20 mouse cellular contexts compared by ENCODE assay signal in the genomic region with DNA sequence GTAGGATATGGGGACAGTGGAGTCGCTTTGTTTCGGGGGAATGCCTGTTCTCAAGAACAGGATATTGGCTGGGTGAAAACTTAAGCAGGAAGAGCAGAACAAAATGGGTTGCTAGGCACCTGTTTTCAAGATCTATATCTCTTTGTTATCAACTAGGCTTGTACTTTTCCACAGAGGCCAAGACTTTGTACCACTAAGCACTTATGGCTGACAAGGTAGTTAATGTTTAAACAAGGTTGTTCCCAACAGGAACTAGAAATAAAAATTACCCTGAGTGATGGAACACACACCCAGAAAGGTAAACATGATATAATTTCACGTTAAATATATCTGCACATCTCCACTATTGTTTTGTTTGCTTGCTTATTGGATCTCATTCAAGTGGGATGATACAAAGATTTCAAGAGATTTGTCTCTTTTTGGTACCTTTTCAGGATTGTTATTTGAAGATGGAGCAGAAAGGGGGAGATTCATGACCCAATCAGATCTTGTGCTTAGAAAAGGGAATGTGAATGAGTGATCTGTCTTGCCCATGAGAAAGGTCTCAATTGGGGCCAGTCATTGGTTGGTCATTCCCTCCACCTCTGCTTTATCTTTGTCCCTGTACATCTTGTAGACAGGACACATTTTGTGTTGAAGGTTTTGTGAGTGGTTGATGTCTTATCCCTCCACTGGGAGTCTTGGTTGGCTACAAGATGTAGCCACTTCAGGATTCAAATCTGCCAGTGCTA.
"Had no signal": no experiment of that assay in that cellular context is flagged by ENCODE, and none has a peak within 500 bp of the region (broad histone marks: within the 10 kb centered on the region; RNA-seq: fewer than 3 reads in every experiment).

No protein-coding gene starts in this region.

- DNase-seq: kidney, adult 18-20 months; kidney, postnatal 14 days; layer of hippocampus, postnatal 36 days; liver, postnatal 0 days; lung, embryonic 14.5 days; lung, postnatal 10 days; lung, postnatal 4 days; midbrain, embryonic 14.5 days; retina, postnatal 1 day; right cerebral cortex, postnatal 25 days; thymus, adult 18-20 months; thymus, postnatal 36 days had no signal

- H3K9ac ChIP-seq: limb, embryonic 12.5 days; limb, embryonic 15.5 days; liver, embryonic 14.5 days; liver, postnatal 0 days; lung, embryonic 14.5 days; neural tube, embryonic 13.5 days had no signal

- H3K4me1 ChIP-seq: limb, embryonic 12.5 days; limb, embryonic 15.5 days; neural tube, embryonic 13.5 days had no signal

- H3K27me3 ChIP-seq: limb, embryonic 12.5 days; limb, embryonic 15.5 days; neural tube, embryonic 13.5 days had no signal

- H3K4me2 ChIP-seq: limb, embryonic 12.5 days; limb, embryonic 15.5 days; liver, embryonic 11.5 days; lung, embryonic 14.5 days; midbrain, embryonic 11.5 days; neural tube, embryonic 13.5 days had no signal

- ATAC-seq: liver, postnatal 0 days had no signal

- H3K27ac ChIP-seq: left cerebral cortex, adult 2 months; limb, embryonic 12.5 days; limb, embryonic 15.5 days; liver, embryonic 14.5 days; neural tube, embryonic 13.5 days had no signal

- H3K4me3 ChIP-seq: left cerebral cortex, adult 2 months; limb, embryonic 12.5 days; limb, embryonic 15.5 days; myocyte; neural tube, embryonic 13.5 days had no signal

- H3K9me3 ChIP-seq: limb, embryonic 12.5 days; limb, embryonic 15.5 days; neural tube, embryonic 13.5 days had no signal

- H3K36me3 ChIP-seq: limb, embryonic 12.5 days; limb, embryonic 15.5 days; neural tube, embryonic 13.5 days had no signal
